Mouse (Mus musculus) T-helper 2 cell (primary cell): ENCODE measurements at regions not wholly inside any gene's neighbourhood (a gene's known extent, or its start where the extent isn't known, plus 50 kb on each side); places are given as distances from the start of the nearest gene placed in this dataset.
"Not testable (repeated sequence)": the region's sequence is repeated elsewhere in the genome, so short reads cannot be mapped to it uniquely, and the experiment has no call there.

Experiments used
- in situ Hi-C: fragments of 300-600 bp; cut with MboI, MseI; formaldehyde crosslinking; loops from one replicate; pipeline ENCODE4 v1.15.1; 2025; ENCODE audit warnings: high pct_unique_total_duplicates

GRCm38 (mm10) chr1:128535537-128536150 lies 56.4 kb downstream of the Cxcr4 start:
- in situ Hi-C loops: no loop called here

GRCm38 (mm10) chr1:128532632-128533031 lies 59.5 kb downstream of the Cxcr4 start:
- in situ Hi-C loops: no loop called here

GRCm38 (mm10) chr1:128529808-128530545 lies 62.1 kb downstream of the Cxcr4 start:
- in situ Hi-C loops: no loop called here

DNA sequence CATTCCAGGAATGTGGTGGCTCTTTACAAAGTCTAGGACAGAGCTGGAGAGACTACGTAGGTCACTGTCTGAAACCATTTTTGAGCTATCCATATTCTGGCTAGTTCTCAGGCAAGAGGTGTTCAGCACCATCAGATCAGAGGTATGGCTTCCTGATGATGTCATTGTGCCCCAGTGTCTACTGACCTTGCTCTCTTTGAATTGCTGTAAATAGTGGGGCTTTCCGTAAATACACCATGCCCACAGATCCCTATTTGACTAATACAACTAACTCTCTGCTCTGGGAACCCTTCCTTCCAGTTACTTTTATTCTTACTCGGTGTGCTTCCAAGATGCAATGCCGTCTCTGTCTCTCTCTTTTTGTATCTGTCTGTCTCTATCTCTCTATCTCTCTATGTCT lies 72.9 kb downstream of the Cxcr4 start:
- in situ Hi-C loops: no loop called here

DNA sequence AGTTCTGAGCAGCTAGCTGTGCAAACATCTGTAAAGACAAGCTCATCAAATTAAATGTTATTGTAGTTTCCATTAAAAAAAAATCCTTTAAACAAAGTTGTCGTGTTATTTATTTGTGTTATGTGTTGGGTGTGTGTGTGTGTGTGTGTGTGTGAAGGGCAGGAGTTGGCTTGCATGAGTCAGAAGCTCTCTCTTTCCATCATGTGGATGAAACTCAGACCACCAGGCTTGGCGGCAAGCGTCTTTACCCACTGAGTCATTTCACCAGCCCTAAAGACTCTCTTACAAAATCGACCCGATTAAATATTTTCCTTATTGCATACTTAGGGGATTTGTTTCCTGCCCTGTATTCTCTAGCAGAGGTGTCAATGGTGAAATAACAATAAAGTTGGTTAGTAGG lies 73.6 kb downstream of the Cxcr4 start:
- in situ Hi-C loops: no loop called here

- in situ Hi-C loops: no loop called here
Observed at GRCm38 (mm10) chr1:128517351-128517750, 74.7 kb downstream of the Cxcr4 start.

GRCm38 (mm10) chr1:128514327-128514726 lies 77.8 kb downstream of the Cxcr4 start:
- in situ Hi-C loops: no loop called here

- in situ Hi-C loops: no loop called here
Observed at GRCm38 (mm10) chr1:128513911-128514310, 78.2 kb downstream of the Cxcr4 start.

DNA sequence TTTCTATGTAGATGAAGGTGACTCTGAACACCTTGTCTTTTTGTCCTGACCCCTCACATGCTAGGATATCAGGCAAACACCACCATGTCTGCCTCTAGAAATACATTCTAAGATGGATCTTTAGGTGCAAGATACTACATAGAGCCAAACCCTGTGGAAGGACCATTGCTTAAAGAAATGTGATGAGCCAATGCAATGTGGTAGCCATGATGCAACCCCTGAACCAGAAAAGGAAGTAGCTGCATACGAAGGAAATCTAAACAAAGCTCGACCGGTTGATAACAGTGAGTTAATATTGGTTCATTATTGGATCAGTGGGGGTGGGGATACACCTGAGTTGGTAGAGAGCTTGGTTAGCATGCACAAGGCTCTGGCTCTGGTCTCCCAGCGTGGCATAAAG lies 78.9 kb downstream of the Cxcr4 start:
- in situ Hi-C loops: no loop called here

DNA sequence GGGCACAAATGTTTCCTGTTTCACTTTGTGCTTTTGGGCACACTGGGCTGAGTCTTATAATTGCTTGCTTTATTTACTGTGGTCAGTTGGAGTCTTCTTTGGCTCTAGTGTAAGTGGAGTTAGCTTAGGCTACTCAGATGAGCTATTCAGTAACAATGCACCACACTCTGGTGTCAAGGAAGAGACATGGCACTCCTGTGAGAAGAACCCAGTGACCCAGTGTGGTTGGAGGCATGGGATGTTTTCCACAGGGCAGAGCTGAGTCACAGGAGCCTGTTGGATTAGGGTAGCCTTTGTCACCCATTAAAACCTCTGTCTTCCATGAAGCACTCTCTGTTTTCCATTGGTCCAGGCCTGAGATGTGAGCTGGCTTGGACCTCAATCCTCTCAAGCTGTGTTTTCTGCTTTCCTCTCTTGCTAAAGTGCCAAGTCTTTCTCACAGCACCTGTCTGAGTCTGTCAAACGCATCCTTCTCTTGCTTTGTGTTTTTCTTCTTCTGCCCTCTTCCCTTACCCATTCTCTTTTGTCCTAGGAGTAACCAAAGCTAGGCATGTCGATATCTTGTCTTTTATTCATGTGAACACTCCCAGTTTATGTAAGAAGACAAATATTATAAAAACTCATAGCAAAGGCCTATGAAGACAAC lies 83.2 kb downstream of the Cxcr4 start:
- in situ Hi-C loops: no loop called here

DNA sequence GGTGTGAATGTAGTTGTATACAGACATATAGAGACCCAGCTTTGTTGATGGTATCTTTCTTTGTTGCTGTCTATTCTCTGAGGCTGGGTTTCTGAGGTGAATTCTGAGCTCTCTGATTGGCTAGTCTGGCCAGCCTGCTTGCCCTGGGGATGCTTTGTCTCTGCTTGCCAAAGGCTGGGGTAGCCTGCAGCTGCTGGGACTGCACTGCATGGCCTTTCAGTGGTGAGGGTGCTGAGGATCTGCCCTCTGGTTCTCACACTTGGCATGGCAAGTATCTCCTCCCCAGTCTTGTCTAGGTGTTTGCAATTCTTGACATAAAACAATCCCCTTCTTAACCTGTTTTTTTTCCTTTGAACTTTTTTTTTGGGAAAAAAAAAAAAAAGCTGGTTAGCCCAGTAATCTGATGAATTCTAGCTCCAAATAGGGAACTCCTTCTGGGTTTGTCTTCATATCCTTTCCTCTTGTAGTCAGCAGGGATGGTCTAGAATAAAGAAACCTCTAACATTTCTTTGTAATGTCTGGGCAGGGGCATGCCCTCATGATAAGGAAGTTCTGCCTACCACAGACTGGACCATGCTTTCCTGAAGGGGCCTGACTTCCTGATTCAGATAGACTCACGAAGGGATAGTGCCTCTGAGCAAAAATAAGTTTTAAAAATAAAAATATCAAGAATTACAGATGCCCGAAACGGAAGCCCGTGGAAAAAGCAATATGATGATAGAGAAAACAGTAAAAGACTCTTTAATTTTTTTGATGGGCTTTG lies 85.4 kb downstream of the Cxcr4 start:
- in situ Hi-C loops: no loop called here

DNA sequence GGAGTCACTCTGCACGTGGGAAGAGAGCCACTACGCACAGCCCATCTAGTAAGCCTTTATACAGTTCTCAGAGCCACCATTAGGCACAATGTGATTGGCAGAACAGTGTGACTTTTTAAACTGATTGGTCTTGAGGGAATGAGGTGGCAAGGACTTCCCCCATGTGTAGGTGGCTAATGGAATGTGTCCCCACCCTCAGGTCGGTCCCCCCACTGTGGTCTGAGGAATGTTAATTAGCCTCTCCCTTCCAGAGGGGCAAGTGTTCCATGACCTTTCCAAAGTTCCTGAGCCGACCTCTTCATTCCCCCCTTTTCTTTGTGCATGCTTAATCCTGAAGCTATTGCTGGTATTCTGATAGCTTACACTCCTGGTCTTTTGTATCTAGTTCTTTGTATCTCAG lies 87.2 kb upstream of the Dars start:
- in situ Hi-C loops: no loop called here

DNA sequence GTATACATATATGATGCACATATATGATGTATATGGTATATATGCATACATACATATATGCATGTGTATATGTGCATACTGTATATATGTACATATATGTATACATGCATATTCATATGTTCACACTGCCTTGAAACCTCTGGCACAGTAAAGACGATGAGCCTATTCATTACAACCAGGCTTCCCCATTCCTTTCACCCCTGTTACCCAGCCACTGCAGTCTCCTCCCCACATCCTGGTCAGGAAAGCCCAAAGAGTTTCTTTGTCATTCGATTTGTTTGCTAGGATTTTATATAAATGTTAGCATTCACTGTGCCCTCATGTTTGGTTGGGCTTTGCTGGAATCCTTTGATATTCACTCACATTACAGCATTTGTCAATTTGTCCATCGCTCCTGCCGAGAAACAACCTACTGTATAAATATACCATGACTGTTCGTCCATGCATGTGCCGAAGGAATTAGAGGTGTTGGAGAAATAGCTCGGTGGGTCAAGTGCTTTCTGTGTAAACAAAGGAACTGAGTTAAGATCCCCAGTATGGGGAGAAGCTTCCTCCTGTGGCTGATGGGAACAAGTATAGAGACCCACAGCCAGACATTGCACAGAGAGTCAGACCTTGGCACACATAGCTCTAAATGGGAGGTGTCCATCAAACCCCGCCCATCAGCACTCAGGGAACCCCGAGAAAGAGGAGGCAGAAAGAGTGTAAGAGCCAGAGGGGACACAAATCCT lies 81.0 kb upstream of the Dars start:
- in situ Hi-C loops: no loop called here

DNA sequence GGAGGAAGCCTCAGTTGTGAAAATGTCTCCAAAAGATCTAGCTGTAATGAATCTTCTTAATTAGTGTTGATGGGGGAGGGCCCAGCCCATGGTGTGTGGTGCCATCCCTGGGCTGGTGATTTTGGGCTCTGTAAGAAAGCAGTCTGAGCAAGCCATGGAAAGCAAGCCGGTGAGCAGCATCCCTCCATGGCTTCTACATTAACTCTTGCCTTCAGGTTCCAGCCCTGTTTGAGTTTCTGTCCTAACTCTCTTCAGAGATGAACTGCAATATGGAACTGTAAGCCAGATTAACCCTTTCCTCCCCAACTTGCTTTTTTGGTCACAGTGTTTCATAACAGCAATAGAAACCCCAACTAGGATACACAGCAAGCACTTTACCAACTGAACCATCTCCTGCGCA lies 75.1 kb upstream of the Dars start:
- in situ Hi-C loops: no loop called here

- in situ Hi-C loops: not testable (repeated sequence)
Observed at GRCm38 (mm10) chr1:128487181-128487580, 70.0 kb upstream of the Dars start.

GRCm38 (mm10) chr1:128478376-128478775 lies 61.2 kb upstream of the Dars start:
- in situ Hi-C loops: loop anchor here (5.0 kb wide), 1 partner anchor 101 kb away; no protein-coding TSS in a partner anchor

- in situ Hi-C loops: loop anchor here (5.0 kb wide), 1 partner anchor 100 kb away; no protein-coding TSS in a partner anchor
Observed at GRCm38 (mm10) chr1:128477653-128478052, 60.5 kb upstream of the Dars start.

- in situ Hi-C loops: no loop called here
Observed at GRCm38 (mm10) chr1:128472713-128473230, 55.6 kb upstream of the Dars start.

DNA sequence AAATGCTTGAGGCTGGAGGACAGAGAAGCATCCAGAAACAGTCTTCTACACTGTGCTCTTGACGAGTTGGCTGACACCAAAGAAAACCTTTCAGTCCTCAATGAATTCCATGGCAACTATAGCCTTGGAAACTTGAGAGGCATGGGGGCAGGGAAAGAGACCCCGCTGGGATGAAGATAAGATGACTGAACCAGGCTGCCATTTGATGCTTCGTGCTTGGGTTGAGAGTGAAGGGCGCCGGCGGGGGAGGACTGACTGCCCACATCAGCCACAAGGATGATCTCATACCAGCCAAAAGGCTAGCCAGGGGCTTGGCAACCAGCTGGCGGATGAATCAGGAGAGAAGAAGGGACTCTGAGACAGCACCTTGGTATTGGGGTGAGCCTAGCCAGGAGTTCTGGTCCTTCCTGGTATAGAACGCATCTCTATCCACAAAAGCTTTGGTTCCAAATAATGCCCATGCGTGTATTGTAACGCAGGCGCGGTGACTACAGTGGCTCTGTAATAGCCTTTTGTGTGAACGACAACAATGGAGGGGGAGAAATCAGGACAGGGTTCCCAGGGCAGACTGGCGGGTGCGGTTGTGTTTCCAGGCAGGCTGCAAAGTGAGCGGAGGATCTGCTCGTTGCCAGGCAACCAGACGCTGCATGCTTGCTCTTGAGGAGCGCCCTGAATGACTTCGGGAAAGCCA lies 55.0 kb upstream of the Dars start:
- in situ Hi-C loops: no loop called here

GRCm38 (mm10) chr1:128470786-128471185 lies 53.6 kb upstream of the Dars start:
- in situ Hi-C loops: no loop called here
